Mouse (Mus musculus) testis, adult 2 months (tissue): ENCODE data around the gene Plaur.

Experiments used
- CTCF ChIP-seq: fragments of 200-500 bp; IDR thresholded peaks from 2 replicates; pipeline ENCODE4 v1.5.1; 2012; ENCODE audit warnings: low read depth, mild to moderate bottlenecking, inconsistent platforms, low read length, moderate library complexity; ENCODE audit not compliant: control insufficient read depth, insufficient read depth, insufficient replicate concordance
- POLR2A ChIP-seq: fragments of 200-500 bp; IDR thresholded peaks from 2 replicates; pipeline ENCODE4 v1.6.1; 2012; ENCODE audit warnings: low read depth, mild to moderate bottlenecking, inconsistent platforms, low read length, moderate library complexity; ENCODE audit not compliant: control insufficient read depth

DNA sequence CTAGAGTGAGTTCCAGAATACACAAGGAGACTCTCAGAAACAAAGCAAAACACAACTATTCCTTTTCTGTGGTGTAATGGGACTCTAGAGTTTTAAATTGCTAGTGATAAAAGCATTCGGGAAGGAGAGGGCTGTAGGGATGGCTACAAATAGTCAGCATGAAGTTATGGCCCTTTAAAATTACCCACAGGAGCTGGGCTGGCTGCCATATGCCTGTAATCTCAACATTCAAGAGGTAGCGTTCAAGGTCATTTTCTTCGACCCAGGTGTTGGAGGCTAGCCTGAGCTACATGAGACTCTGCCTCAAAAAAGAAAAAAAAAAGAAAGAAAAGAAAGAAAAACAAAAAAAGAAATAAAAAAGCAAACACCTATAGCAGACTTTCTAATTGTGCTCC is 43.8 kb downstream of the Plaur start:
- TF ChIP-seq CTCF = no peak
- TF ChIP-seq POLR2A = no peak
